Mouse (Mus musculus) limb, embryonic 10.5 days (tissue): ENCODE data around the gene Adam15. TPM values are rescaled to one million over a fixed set of nuclear protein-coding genes. Genes with fewer than 3 reads are reported as not detected.

Experiments used
- DNase-seq: peaks from one replicate; pipeline ENCODE4 v3.0.0-alpha.2; 2017; ENCODE audit warnings: low spot score
- H3K27ac ChIP-seq: fragments of 300-500 bp; sonication (generic); 2 replicates; pipeline ENCODE4 v1.5.1; 2016; ENCODE audit warnings: mild to moderate bottlenecking
- H3K27me3 ChIP-seq: fragments of 300-500 bp; sonication (generic); 2 replicates; pipeline ENCODE4 v1.6.1; 2016; ENCODE audit warnings: low read depth, mild to moderate bottlenecking; ENCODE audit not compliant: poor library complexity, severe bottlenecking
- H3K36me3 ChIP-seq: fragments of 300-500 bp; sonication (generic); 2 replicates; pipeline ENCODE4 v1.6.1; 2016; ENCODE audit warnings: mild to moderate bottlenecking, moderate library complexity
- H3K4me1 ChIP-seq: fragments of 300-500 bp; sonication (generic); 2 replicates; pipeline ENCODE4 v1.6.1; 2016
- H3K4me3 ChIP-seq: fragments of 300-500 bp; sonication (generic); 2 replicates; pipeline ENCODE4 v1.5.1; 2016; ENCODE audit warnings: mild to moderate bottlenecking, moderate library complexity
- H3K9me3 ChIP-seq: fragments of 300-500 bp; sonication (generic); replicated peaks from 2 replicates; pipeline ENCODE4 v1.6.1; 2016; ENCODE audit warnings: mild to moderate bottlenecking
- WGBS: fragments of 180-500 bp; shearing (Covaris S2); methylation state at CpG from one replicate; pipeline ENCODE4 v1.1.7; 2016; 5-methylcytosine and 5-hydroxymethylcytosine counted together
- polyA plus RNA-seq: library from polyadenylated mRNA; unstranded; fragments of >200 nt; fragmentation: Nextera tagmentation; extraction: Ambion mirVana; gene quantifications from 2 replicates; pipeline ENCODE4 v1.2.1, GENCODE M21; 2016

Gene Adam15
- polyA plus RNA-seq, 1 experiment from 2014 or later: 29.4 TPM

DNA sequence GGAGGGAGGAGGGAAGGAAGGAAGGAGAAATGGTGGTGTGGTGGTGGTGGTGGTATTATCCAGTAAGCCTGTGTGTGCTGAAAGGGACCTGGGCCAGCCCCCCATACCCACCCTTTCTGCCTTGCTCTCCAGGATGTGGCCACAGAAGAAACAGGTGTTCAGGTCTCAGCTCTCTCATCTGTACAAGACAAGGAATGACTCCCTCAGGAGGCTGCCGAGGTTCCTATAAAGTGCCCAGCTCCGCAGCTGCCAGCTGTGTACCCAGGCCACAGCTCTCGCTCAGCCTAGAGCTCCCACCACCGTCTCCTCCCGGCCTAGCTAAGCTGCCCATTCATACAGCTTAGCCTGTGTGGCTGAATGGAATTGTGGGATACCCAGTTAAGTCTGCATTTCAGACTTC lies 57.5 kb downstream of the Adam15 start:
- Histone ChIP-seq H3K4me3 (no peak overlapping the region), H3K4me1 (peaks cover 34% of the 10 kb centered on the region), H3K27me3 (peaks cover 4% of the 10 kb centered on the region; the same call in 1 of the 2 replicates), H3K9me3 (no peaks in the 10 kb centered on the region), H3K36me3 (no peaks in the 10 kb centered on the region), H3K27ac (no peak overlapping the region; the same call in 1 of the 2 replicates)
- WGBS: 81% methylated on average over 5 of the region's 5 CpGs
- DNase-seq: no peak

DNA sequence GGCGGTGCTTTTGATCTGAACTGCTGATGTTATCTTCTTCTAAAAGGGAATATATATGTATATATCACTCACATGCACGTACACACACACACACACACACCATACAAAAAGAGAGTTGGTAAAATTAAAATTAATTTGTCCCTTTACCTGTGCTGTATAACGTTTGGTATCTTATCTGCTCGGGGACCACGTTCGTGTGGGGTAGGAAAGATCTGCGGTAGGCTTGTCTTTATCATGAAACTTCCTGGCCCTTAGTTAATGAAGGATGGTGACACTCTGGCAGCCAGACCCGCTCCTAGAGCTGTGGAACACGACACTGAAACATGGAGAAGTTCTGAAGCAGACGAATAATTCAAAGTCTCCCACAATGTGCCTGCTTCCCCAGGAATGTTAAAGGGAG lies 57.9 kb downstream of the Adam15 start:
- H3K36me3 ChIP-seq: no peaks in the 10 kb centered on the region
- 67% methylated on average over 10 of the region's 10 CpGs for WGBS
- H3K4me1 ChIP-seq: peaks cover 38% of the 10 kb centered on the region
- H3K27ac ChIP-seq: no peak overlapping the region
- H3K9me3 ChIP-seq: no peaks in the 10 kb centered on the region
- no peak overlapping the region for H3K4me3 ChIP-seq
- DNase-seq: no peak
- peaks cover 4% of the 10 kb centered on the region; the same call in 1 of the 2 replicates for H3K27me3 ChIP-seq

Other genes starting within 250 kb of the Adam15 start
- gene Gm43738, start 248.9 kb downstream of the Adam15 start, polyA plus RNA-seq: 0.09 TPM in 1 of 2 replicates, not detected in the other
- gene Fdps, start 248.0 kb downstream of the Adam15 start, polyA plus RNA-seq: 361 and 405 TPM in 2 replicates
- 3.6 and 4.4 TPM in 2 replicates for gene Pklr, start 213.9 kb downstream of the Adam15 start, polyA plus RNA-seq
- 1.3 and 1.6 TPM in 2 replicates for gene Hcn3, start 189.8 kb downstream of the Adam15 start, polyA plus RNA-seq
- 40.1 and 44.8 TPM in 2 replicates for gene Clk2, start 185.2 kb downstream of the Adam15 start, polyA plus RNA-seq
- 115 and 119 TPM in 2 replicates for gene Scamp3, start 172.5 kb downstream of the Adam15 start, polyA plus RNA-seq
- gene Fam189b, start 166.9 kb downstream of the Adam15 start, polyA plus RNA-seq: 32.2 and 35.0 TPM in 2 replicates
- gene Gba, start 147.1 kb downstream of the Adam15 start, polyA plus RNA-seq: 34.8 and 34.9 TPM in 2 replicates
- gene Thbs3, start 134.8 kb downstream of the Adam15 start, polyA plus RNA-seq: 12.2 and 26.8 TPM in 2 replicates
- 250 and 265 TPM in 2 replicates for gene Mtx1, start 122.9 kb downstream of the Adam15 start, polyA plus RNA-seq
- gene Muc1, start 120.9 kb downstream of the Adam15 start, polyA plus RNA-seq: 0.24 and 0.74 TPM in 2 replicates
- 272 and 282 TPM in 2 replicates for gene Krtcap2, start 104.0 kb downstream of the Adam15 start, polyA plus RNA-seq
- gene Trim46, start 103.7 kb downstream of the Adam15 start, polyA plus RNA-seq: 3.4 and 6.1 TPM in 2 replicates
- gene Dpm3, start 90.6 kb downstream of the Adam15 start, polyA plus RNA-seq: 82.5 and 84.0 TPM in 2 replicates
- gene Slc50a1, start 79.4 kb downstream of the Adam15 start, polyA plus RNA-seq: 33.2 and 41.3 TPM in 2 replicates
- 29.8 and 36.8 TPM in 2 replicates for gene Efna1, start 68.9 kb downstream of the Adam15 start, polyA plus RNA-seq
- gene Efna3, start 27.0 kb downstream of the Adam15 start, polyA plus RNA-seq: 13.2 and 18.4 TPM in 2 replicates
- 47.4 and 53.4 TPM in 2 replicates for gene Efna4, start 12.0 kb downstream of the Adam15 start, polyA plus RNA-seq
- 0.24 TPM in 1 of 2 replicates, not detected in the other for gene Dcst2, start 12.0 kb upstream of the Adam15 start, polyA plus RNA-seq
- gene Dcst1, start 15.3 kb upstream of the Adam15 start, polyA plus RNA-seq: 0.25 and 0.30 TPM in 2 replicates
- 0.38 and 0.49 TPM in 2 replicates for gene Zbtb7b, start 44.8 kb upstream of the Adam15 start, polyA plus RNA-seq
- gene Lenep, start 52.8 kb upstream of the Adam15 start, polyA plus RNA-seq: 0.26 TPM in 1 of 2 replicates, not detected in the other
- gene Flad1, start 61.9 kb upstream of the Adam15 start, polyA plus RNA-seq: 22.2 and 26.1 TPM in 2 replicates
- gene Cks1b, start 68.4 kb upstream of the Adam15 start, polyA plus RNA-seq: 898 and 922 TPM in 2 replicates
- 82.6 and 96.2 TPM in 2 replicates for gene Shc1, start 68.4 kb upstream of the Adam15 start, polyA plus RNA-seq
- 50.7 and 53.5 TPM in 2 replicates for gene Pygo2, start 80.2 kb upstream of the Adam15 start, polyA plus RNA-seq
- gene Pbxip1, start 86.7 kb upstream of the Adam15 start, polyA plus RNA-seq: 13.0 and 19.2 TPM in 2 replicates
- 63.6 and 65.9 TPM in 2 replicates for gene Pmvk, start 104.5 kb upstream of the Adam15 start, polyA plus RNA-seq
- gene Kcnn3, start 170.2 kb upstream of the Adam15 start, polyA plus RNA-seq: 0.43 and 0.74 TPM in 2 replicates